Mouse (Mus musculus) stomach, embryonic 14.5 days (tissue): ENCODE results near the gene Cstf2. TPM values are rescaled to one million over a fixed set of nuclear protein-coding genes. Genes with fewer than 3 reads are reported as not detected.

Experiments used
- ATAC-seq: fragments of 200-750 bp; cut with Nextera tagmentation; 2 replicates; pipeline ENCODE4 v1.8.0; 2017; ENCODE audit warnings: low read depth, moderate TSS enrichment; ENCODE audit not compliant: insufficient number of reproducible peaks, insufficient read depth, low FRiP score
- H3K27ac ChIP-seq: fragments of 300-500 bp; sonication (generic); 2 replicates; pipeline ENCODE4 v1.5.1; 2014; ENCODE audit warnings: mild to moderate bottlenecking, low read length, moderate library complexity, mixed read lengths
- H3K27me3 ChIP-seq: fragments of 300-500 bp; sonication (generic); 2 replicates; pipeline ENCODE4 v1.6.1; 2014; ENCODE audit warnings: low read length, control low read depth, mixed read lengths; ENCODE audit not compliant: control insufficient read depth, insufficient read depth
- H3K36me3 ChIP-seq: fragments of 300-500 bp; sonication (generic); 2 replicates; pipeline ENCODE4 v1.6.1; 2014; ENCODE audit warnings: mild to moderate bottlenecking, control low read depth, low read length, moderate library complexity, mixed read lengths; ENCODE audit not compliant: control insufficient read depth, insufficient read depth
- H3K4me1 ChIP-seq: fragments of 300-500 bp; sonication (generic); 2 replicates; pipeline ENCODE4 v1.6.1; 2014; ENCODE audit warnings: low read length, control low read depth, mixed read lengths; ENCODE audit not compliant: control insufficient read depth, insufficient read depth
- H3K4me2 ChIP-seq: fragments of 300-500 bp; sonication (generic); replicated peaks from 2 replicates; pipeline ENCODE4 v1.6.1; 2014; ENCODE audit warnings: low read depth, low read length, control low read depth
- H3K4me3 ChIP-seq: fragments of 300-500 bp; sonication (generic); 2 replicates; pipeline ENCODE4 v1.5.1; 2014; ENCODE audit warnings: low read depth, low read length, control low read depth
- H3K9ac ChIP-seq: fragments of 300-500 bp; sonication (generic); replicated peaks from 2 replicates; pipeline ENCODE4 v1.6.1; 2014; ENCODE audit warnings: low read depth, mild to moderate bottlenecking, control low read depth, low read length, moderate library complexity, mixed read lengths
- H3K9me3 ChIP-seq: fragments of 300-500 bp; sonication (generic); 2 replicates; pipeline ENCODE4 v1.6.1; 2016; ENCODE audit warnings: low read depth, low read length, control low read depth; ENCODE audit not compliant: control insufficient read depth
- WGBS: fragments of 180-500 bp; shearing (Covaris S2); extraction: QIAGEN DNeasy Blood & Tissue Kit; methylation state at CpG from one replicate; pipeline ENCODE4 v1.1.7; 2014; 5-methylcytosine and 5-hydroxymethylcytosine counted together
- polyA plus RNA-seq: library from polyadenylated mRNA; unstranded; fragments of >200 nt; fragmentation: Nextera tagmentation; extraction: Ambion mirVana; gene quantifications from 2 replicates; pipeline ENCODE4 v1.2.1, GENCODE M21; 2014

The Cstf2 gene
- 47.3 and 49.5 TPM in 2 replicates for polyA plus RNA-seq

GRCm38 (mm10) chrX:134058987-134059712, at the start of gene Cstf2:
Cstf2 (plus strand) TSS chrX:134059187.
- H3K4me1 ChIP-seq: no peaks in the 10 kb centered on the region
- H3K9me3 ChIP-seq: no peaks in the 10 kb centered on the region
- peak within 1 kb of the TSS; percentile 66 for H3K27ac ChIP-seq
- peak within 1 kb of the TSS; percentile 44 for H3K4me3 ChIP-seq
- 24% methylated on average over 63 of the region's 77 CpGs for WGBS
- no peaks in the 10 kb centered on the region for H3K36me3 ChIP-seq
- peak; percentile 98 for ATAC-seq
- peak within 1 kb of the TSS; percentile 35 for H3K4me2 ChIP-seq
- no peaks in the 10 kb centered on the region for H3K27me3 ChIP-seq
- peak within 1 kb of the TSS; percentile 51 for H3K9ac ChIP-seq

GRCm38 (mm10) chrX:134019005-134019404, 40.0 kb upstream of the Cstf2 start:
- peak; percentile 56; the same call in 1 of the 2 replicates for ATAC-seq
- H3K4me3 ChIP-seq: no peak overlapping the region
- H3K9me3 ChIP-seq: no peaks in the 10 kb centered on the region
- no peak overlapping the region for H3K27ac ChIP-seq
- no peak overlapping the region for H3K9ac ChIP-seq
- H3K4me2 ChIP-seq: no peak overlapping the region
- 13% methylated on average over 9 of the region's 9 CpGs for WGBS
- no peaks in the 10 kb centered on the region for H3K4me1 ChIP-seq
- H3K36me3 ChIP-seq: no peaks in the 10 kb centered on the region
- H3K27me3 ChIP-seq: no peaks in the 10 kb centered on the region

GRCm38 (mm10) chrX:134020664-134021063, 38.3 kb upstream of the Cstf2 start:
- Histone ChIP-seq H3K27me3 (no peaks in the 10 kb centered on the region), H3K4me1 (no peaks in the 10 kb centered on the region), H3K9ac (no peak overlapping the region), H3K4me3 (no peak overlapping the region), H3K9me3 (no peaks in the 10 kb centered on the region), H3K36me3 (no peaks in the 10 kb centered on the region), H3K27ac (no peak overlapping the region), H3K4me2 (no peak overlapping the region)
- ATAC-seq: no peak
- 36% methylated on average over 5 of the region's 5 CpGs for WGBS

GRCm38 (mm10) chrX:134048994-134049393, 10.0 kb upstream of the Cstf2 start:
- Histone ChIP-seq H3K36me3 (no peaks in the 10 kb centered on the region), H3K27ac (no peak overlapping the region), H3K27me3 (no peaks in the 10 kb centered on the region), H3K4me2 (no peak overlapping the region), H3K9ac (no peak overlapping the region), H3K4me3 (no peak overlapping the region), H3K4me1 (no peaks in the 10 kb centered on the region), H3K9me3 (no peaks in the 10 kb centered on the region)
- ATAC-seq: no peak
- 61% methylated on average over 1 of the region's 1 CpGs for WGBS

- H3K9ac ChIP-seq: no peak overlapping the region
- H3K4me3 ChIP-seq: no peak overlapping the region
- H3K9me3 ChIP-seq: no peaks in the 10 kb centered on the region
- no peak overlapping the region for H3K27ac ChIP-seq
- no peak for ATAC-seq
- no peaks in the 10 kb centered on the region for H3K4me1 ChIP-seq
- H3K36me3 ChIP-seq: no peaks in the 10 kb centered on the region
- H3K4me2 ChIP-seq: no peak overlapping the region
- 97% methylated on average over 2 of the region's 2 CpGs for WGBS
- H3K27me3 ChIP-seq: no peaks in the 10 kb centered on the region
Observed at GRCm38 (mm10) chrX:134056897-134057296, 2.1 kb upstream of the Cstf2 start.

- H3K4me3 ChIP-seq: peak overlapping the region; percentile 44; the same call in 1 of the 2 replicates
- H3K9me3 ChIP-seq: no peaks in the 10 kb centered on the region
- no peaks in the 10 kb centered on the region for H3K4me1 ChIP-seq
- H3K27ac ChIP-seq: no peak overlapping the region
- no peak for ATAC-seq
- no peaks in the 10 kb centered on the region for H3K27me3 ChIP-seq
- WGBS: 63% methylated on average over 14 of the region's 14 CpGs
- H3K4me2 ChIP-seq: peak overlapping the region; percentile 29
- no peaks in the 10 kb centered on the region for H3K36me3 ChIP-seq
- H3K9ac ChIP-seq: no peak overlapping the region
Observed at GRCm38 (mm10) chrX:134058040-134058875, 729 bp upstream of the Cstf2 start.

- peak overlapping the region; percentile 51 for H3K9ac ChIP-seq
- 20% methylated on average over 10 of the region's 10 CpGs for WGBS
Observed at GRCm38 (mm10) chrX:134059764-134060163, 777 bp downstream of the Cstf2 start.

GRCm38 (mm10) chrX:134085453-134085852, 26.5 kb downstream of the Cstf2 start:
- Histone ChIP-seq H3K36me3 (peaks cover 12% of the 10 kb centered on the region), H3K4me3 (no peak overlapping the region), H3K9me3 (no peaks in the 10 kb centered on the region), H3K27ac (no peak overlapping the region), H3K9ac (no peak overlapping the region), H3K4me2 (no peak overlapping the region), H3K4me1 (no peaks in the 10 kb centered on the region), H3K27me3 (no peaks in the 10 kb centered on the region)
- ATAC-seq: no peak
- 85% methylated on average over 1 of the region's 1 CpGs for WGBS

More at GRCm38 (mm10) chrX:134059764-134060163, 777 bp downstream of the Cstf2 start:
- no peak for ATAC-seq
- Histone ChIP-seq H3K36me3 (no peaks in the 10 kb centered on the region), H3K4me1 (no peaks in the 10 kb centered on the region), H3K27me3 (no peaks in the 10 kb centered on the region), H3K9me3 (no peaks in the 10 kb centered on the region), H3K4me3 (peak overlapping the region; percentile 44), H3K27ac (peak overlapping the region; percentile 66), H3K4me2 (peak overlapping the region; percentile 35)
